Mouse (Mus musculus) gastrocnemius, adult 18-20 months (tissue): ENCODE data around the gene B9d2. TPM values are rescaled to one million over a fixed set of nuclear protein-coding genes. Genes with fewer than 3 reads are reported as not detected.

ENCODE experiments used
- DNase-seq: peaks from one replicate; pipeline ENCODE4 v3.0.0; 2021; ENCODE audit warnings: low spot score
- total RNA-seq, 2 experiments: library from RNA; stranded (reverse); gene quantifications; 2 replicates each; pipeline ENCODE4 v1.2.3; 2021

Gene B9d2
- total RNA-seq, 2 experiments from 2014 or later, result 7.3 to 7.8 TPM

DNA sequence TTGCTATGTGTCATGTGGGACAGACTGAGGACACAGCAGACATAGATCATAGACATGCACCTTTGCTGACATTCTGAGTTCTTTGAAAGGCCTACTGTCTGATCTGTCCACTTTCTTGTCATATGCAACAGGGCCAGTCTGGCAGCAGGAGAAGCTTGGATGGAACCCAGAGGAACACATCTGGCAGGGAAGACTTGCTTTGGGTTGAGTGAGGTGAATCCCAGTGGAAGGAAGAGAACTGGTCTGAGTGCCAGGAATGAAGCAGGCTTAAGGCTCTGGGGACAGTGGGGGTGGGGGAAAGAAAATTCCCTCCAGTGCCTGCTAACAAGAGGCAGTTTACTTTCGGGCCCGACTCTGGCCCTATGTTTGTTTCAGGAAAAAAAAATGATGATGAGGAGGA is 49.3 kb downstream of the B9d2 start:
- DNase-seq, result peak; percentile 78

DNA sequence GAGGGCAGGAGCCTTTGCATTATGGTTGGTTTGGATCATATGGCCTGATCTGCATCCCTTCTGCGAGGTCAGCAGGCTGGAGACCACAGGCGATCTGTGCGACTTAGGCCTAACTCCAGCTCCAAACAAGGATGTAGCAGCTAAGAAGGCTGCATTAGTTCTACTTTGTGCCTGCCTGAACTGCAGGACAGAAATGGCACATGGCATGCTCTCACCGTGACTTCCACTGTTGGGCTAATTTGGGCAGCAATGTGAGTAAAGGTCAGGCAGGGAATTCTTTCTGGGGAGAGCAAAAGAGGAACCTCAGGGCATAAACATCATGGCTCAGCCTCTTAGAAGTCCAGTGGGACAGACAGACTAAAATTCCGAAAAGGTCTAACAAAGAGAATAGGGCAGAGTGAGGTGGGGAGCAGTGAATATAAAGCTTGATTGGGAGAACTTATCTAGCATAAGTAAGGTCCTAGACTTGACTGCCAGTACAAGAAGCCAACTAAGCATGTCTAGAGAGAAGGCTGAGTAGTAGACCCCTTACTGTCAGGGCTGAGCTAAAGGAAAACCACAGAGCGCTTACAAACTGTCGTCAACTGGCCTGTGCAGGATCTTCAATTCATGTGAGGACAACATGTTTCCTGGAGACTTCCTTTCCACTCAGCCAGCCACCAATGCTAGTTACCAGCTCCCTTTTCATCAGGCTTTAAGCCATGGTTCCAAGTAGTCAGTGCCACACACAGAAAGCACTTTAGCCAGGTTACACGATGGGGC is 50.9 kb downstream of the B9d2 start:
- DNase-seq, result no peak

DNA sequence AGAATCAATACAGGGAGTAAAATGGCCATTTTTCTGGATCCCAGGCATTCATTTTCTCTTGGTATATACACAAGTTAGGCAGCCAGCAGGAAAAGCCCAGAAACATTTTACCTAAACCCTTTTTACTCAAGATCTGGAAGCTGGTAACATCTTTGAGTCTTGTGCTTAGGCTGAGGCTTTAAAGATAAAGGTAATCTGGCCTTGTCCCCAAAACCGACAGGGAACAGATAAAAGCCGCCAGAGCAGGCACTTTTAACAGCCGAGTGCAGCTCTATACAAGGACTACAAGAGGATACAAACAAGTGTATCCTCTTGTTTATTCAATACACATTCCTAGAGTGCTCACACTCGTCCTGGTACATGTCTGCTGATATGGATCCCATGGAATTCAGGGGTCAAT is 54.4 kb downstream of the B9d2 start:
- no peak for DNase-seq

Other genes starting within 250 kb of the B9d2 start
- 1 to 10 TPM; 2.7 to 4.4 TPM for gene Ceacam1, start 203.2 kb upstream of the B9d2 start, total RNA-seq
- gene Ceacam2, start 140.9 kb upstream of the B9d2 start, total RNA-seq, result 1 to 10 TPM in 1 of 2 experiments, under 1 TPM in 1; 0.46 to 1.1 TPM
- gene Erich4, start 64.9 kb upstream of the B9d2 start, total RNA-seq, result not detected
- gene Dmac2, start 61.4 kb upstream of the B9d2 start, total RNA-seq, result 10 to 100 TPM; 38.7 to 43.2 TPM
- 1 to 10 TPM; 1.1 to 1.3 TPM for gene B3gnt8, start 54.1 kb upstream of the B9d2 start, total RNA-seq
- gene Bckdha, start 21.8 kb upstream of the B9d2 start, total RNA-seq, result 100 to 1,000 TPM; 134 to 137 TPM
- gene Exosc5, start 21.6 kb upstream of the B9d2 start, total RNA-seq, result 10 to 100 TPM; 19.9 to 21.3 TPM
- gene Tmem91, start 5.6 kb upstream of the B9d2 start, total RNA-seq, result not detected
- gene Tgfb1, start 6.2 kb downstream of the B9d2 start, total RNA-seq, result 1 to 10 TPM; 3.9 to 7.8 TPM
- 10 to 100 TPM; 42.1 to 43.5 TPM for gene Ccdc97, start 38.3 kb downstream of the B9d2 start, total RNA-seq
- 10 to 100 TPM; 69.1 to 73.4 TPM for gene Hnrnpul1, start 74.0 kb downstream of the B9d2 start, total RNA-seq
- gene Axl, start 107.9 kb downstream of the B9d2 start, total RNA-seq, result 10 to 100 TPM; 27.6 to 42.7 TPM
- under 1 TPM; 0.16 to 0.28 TPM for gene Cyp2s1, start 136.1 kb downstream of the B9d2 start, total RNA-seq
- gene Cyp2b10, start 216.8 kb downstream of the B9d2 start, total RNA-seq, result not detected